Mouse (Mus musculus): ENCODE results near the gene Zfp335. TPM values are rescaled to one million over a fixed set of nuclear protein-coding genes. Genes with fewer than 3 reads are reported as not detected.
A peak's percentile ranks its signal among the peaks of the same experiment; 100 is the strongest.

Gene Zfp335
- polyA plus RNA-seq, 1 experiment from 2014 or later: 5.9 TPM

DNA sequence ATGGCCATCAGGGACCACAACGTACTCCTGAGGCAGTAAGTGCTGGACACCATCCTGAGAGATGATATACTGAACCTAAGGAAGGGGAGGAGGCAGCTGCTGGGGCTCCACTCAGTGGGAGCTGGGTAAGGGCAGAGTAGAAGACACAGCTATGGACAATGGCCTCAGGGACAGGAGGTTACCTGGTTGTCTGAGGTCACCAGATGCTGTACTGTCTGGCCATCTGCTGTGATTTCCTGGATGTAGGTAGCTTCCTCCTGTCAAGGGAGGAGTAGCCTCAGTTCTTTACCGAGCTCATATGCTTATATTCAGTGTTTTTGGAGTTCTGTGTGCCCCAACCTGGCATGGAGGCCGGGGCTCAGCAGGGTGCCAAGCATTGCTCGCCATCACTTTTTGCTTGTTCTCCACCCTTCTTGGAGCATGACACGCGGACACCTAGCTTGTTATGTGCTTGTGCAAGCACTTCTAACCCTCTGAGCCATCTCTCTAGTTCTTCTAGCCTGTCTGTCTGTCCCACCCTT is 18.8 kb downstream of the Zfp335 start:
- Histone ChIP-seq H3K27me3 (no peaks in the 10 kb centered on the region), H3K36me3 (replicated peaks) (peaks cover 99% of the 10 kb centered on the region), H3K9me3 (replicated peaks) (no peaks in the 10 kb centered on the region; the same call in 1 of the 2 replicates), H3K4me1 (replicated peaks) (no peaks in the 10 kb centered on the region), H3K9ac (no peak overlapping the region), H3K27ac (replicated peaks) (no peak overlapping the region), H3K4me3 (replicated peaks) (no peak overlapping the region), H3K4me2 (no peak overlapping the region)
- WGBS (ENCODE audit: insufficient replicate concordance): 91% methylated on average over 6 of the region's 6 CpGs
- no peak for ATAC-seq (ENCODE audit: insufficient read depth)

DNA sequence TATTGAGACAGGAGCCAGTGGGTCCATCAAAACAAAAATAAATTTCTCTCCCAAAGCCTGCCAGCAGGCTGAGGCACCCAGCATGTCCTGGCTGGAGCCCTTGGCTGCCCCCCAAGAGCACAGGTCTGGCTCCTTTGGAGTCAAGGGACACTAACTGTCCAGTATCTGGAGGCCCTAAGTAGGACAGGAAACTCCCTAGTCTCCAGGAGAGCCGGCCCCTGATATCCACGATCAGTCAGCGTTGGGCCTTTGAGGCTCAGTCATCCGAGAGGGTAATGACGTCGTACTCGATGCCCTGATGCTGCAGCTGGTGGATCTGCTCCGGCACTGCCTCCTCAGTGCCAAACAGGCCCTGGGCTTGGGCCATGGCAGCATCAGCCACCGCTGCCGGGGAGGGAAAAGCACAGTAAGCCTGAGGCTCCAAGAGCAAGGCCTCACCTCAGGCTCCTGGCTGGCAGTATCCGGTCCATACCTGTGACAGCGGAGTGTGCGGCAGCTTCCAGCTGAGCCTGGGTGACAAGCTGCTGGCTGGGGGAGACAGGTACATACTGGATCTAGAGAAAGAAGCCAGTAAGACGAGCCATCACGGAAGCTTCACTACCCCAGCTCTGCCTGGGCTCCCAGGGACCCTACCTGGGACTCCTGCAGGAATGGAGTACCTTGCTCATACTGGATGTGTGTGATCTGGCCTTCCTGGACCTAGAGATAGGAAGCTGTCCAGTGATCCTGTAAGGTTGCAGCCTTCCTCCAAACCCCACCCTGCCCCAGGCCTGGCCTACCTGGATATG is 19.5 kb downstream of the Zfp335 start:
- H3K4me2 ChIP-seq: no peak overlapping the region
- no peak overlapping the region for H3K27ac ChIP-seq (replicated peaks)
- no peaks in the 10 kb centered on the region for H3K27me3 ChIP-seq
- H3K4me3 ChIP-seq (replicated peaks): no peak overlapping the region
- no peak for ATAC-seq (ENCODE audit: insufficient read depth)
- no peaks in the 10 kb centered on the region for H3K4me1 ChIP-seq (replicated peaks)
- no peaks in the 10 kb centered on the region; the same call in 1 of the 2 replicates for H3K9me3 ChIP-seq (replicated peaks)
- peaks cover 99% of the 10 kb centered on the region for H3K36me3 ChIP-seq (replicated peaks)
- H3K9ac ChIP-seq: no peak overlapping the region
- WGBS (ENCODE audit: insufficient replicate concordance): 90% methylated on average over 15 of the region's 15 CpGs

DNA sequence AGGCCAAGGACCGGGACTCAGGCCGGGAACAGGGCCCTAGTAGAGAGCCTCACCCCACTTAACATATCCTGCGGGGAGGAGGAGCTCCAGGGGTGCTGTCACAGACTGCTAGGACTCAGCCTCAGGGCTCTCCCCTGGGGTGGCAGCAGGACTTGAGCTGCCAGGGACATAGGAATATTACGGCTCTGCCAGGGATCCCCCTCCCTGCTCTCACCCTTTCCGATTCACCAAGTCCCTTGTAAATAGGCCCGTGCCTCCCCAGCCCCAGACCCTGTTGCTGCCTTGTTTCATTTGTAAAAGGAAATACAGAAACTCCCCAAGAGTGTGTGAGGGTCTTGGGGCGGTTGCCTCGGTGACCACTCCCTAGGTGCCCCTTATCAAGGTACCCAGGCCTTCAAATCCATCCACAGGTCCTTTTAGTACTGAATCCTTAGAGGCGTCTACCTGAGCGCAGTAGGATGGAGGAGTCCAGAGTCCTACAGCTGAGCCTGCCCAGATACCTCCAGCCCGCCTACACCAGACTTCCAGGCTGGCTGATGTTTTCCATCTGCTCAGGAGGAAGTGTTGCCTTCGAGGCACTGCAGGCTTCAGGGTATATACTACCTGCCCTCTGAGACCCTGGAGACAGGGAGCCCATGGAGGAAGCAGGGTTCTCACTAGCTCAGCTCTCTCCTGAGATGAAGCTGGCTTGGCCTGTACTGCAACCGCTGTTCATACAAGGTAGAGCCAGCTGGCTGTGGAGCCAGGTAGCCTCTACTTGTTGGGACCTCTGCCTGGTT is 20.3 kb downstream of the Zfp335 start:
- WGBS (ENCODE audit: insufficient replicate concordance): 80% methylated on average over 13 of the region's 13 CpGs
- Histone ChIP-seq H3K9me3 (replicated peaks) (no peaks in the 10 kb centered on the region; the same call in 1 of the 2 replicates), H3K4me1 (replicated peaks) (no peaks in the 10 kb centered on the region), H3K27me3 (no peaks in the 10 kb centered on the region), H3K9ac (no peak overlapping the region), H3K4me3 (replicated peaks) (no peak overlapping the region), H3K27ac (replicated peaks) (no peak overlapping the region), H3K4me2 (no peak overlapping the region), H3K36me3 (replicated peaks) (peaks cover 100% of the 10 kb centered on the region)
- no peak for ATAC-seq (ENCODE audit: insufficient read depth)

DNA sequence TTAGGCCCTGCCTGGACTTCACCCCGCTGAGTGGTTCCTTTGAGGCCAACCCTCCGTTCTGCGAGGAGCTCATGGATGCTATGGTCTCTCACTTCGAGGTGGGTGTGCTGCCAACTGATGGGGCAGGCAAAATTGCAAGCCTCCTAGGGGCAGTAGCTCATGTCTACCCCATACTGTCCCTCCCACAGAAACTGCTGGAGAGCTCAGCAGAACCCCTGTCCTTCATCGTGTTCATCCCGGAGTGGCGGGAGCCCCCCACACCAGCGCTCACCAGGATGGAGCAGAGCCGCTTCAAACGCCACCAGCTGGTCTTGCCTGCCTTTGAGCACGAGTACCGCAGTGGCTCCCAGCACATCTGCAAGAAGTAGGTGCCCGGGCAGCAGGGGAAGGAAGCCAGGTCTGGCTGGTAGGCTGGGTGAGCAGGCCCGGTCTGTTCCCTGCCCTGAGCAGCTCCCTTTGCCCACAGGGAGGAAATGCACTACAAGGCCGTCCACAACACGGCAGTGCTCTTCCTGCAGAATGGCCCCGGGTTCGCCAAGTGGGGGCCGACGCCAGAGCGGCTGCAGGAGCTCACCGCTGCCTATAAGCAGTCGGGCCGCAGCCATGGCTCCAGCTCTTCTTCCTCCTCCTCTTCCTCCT is 21.0 kb downstream of the Zfp335 start:
- Histone ChIP-seq H3K36me3 (replicated peaks) (peaks cover 100% of the 10 kb centered on the region), H3K27ac (replicated peaks) (no peak overlapping the region), H3K4me3 (replicated peaks) (no peak overlapping the region), H3K9me3 (replicated peaks) (no peaks in the 10 kb centered on the region; the same call in 1 of the 2 replicates), H3K4me1 (replicated peaks) (no peaks in the 10 kb centered on the region), H3K4me2 (no peak overlapping the region), H3K9ac (no peak overlapping the region), H3K27me3 (no peaks in the 10 kb centered on the region)
- no peak for ATAC-seq (ENCODE audit: insufficient read depth)
- WGBS (ENCODE audit: insufficient replicate concordance): 85% methylated on average over 24 of the region's 24 CpGs

DNA sequence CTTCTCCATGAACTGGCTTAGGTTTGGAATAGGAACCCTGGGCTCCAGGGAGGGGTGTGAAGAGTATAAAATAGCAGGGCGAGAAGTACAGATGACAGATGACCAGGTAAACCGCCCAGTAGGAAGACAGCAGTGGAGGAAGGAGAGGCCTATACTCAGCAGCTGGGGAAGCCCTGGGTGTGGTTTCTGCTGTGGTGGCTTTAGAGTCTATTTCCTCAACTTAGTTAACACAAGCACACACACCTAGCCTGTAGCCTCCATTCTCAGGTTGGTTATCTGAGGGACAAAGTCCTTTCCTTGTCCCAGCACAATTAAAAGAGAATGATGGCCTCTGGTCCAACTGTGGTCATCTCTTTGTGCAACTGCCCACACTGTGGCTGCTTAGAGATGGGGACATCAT is 21.6 kb downstream of the Zfp335 start:
- WGBS (ENCODE audit: insufficient replicate concordance): 84% methylated on average over 2 of the region's 2 CpGs
- Histone ChIP-seq H3K4me1 (replicated peaks) (no peaks in the 10 kb centered on the region), H3K9me3 (replicated peaks) (no peaks in the 10 kb centered on the region), H3K4me2 (no peak overlapping the region), H3K27me3 (no peaks in the 10 kb centered on the region), H3K9ac (no peak overlapping the region), H3K36me3 (replicated peaks) (peaks cover 100% of the 10 kb centered on the region), H3K27ac (replicated peaks) (no peak overlapping the region), H3K4me3 (replicated peaks) (no peak overlapping the region)
- ATAC-seq (ENCODE audit: insufficient read depth): no peak

DNA sequence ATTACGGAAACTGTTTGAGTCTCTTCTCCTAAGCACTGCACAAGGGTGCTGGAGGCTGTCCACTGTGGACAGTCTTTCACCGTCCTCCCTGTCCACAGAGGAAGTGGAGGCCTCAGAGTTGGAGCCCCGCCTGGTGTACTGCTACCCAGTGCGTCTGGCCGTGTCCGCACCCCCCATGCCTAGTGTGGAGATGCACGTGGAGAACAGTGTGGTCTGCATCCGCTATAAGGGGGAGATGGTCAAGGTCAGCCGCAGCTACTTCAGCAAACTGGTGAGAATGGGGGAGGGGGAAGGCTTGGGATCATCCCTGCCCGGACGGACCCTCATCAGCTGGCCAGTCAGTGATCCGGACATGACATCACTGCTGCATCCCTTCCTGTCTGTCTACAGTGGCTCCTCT is 22.6 kb downstream of the Zfp335 start:
- peak; percentile 4; the same call in 1 of the 2 replicates for ATAC-seq (ENCODE audit: insufficient read depth)
- peaks cover 98% of the 10 kb centered on the region for H3K36me3 ChIP-seq (replicated peaks)

DNA sequence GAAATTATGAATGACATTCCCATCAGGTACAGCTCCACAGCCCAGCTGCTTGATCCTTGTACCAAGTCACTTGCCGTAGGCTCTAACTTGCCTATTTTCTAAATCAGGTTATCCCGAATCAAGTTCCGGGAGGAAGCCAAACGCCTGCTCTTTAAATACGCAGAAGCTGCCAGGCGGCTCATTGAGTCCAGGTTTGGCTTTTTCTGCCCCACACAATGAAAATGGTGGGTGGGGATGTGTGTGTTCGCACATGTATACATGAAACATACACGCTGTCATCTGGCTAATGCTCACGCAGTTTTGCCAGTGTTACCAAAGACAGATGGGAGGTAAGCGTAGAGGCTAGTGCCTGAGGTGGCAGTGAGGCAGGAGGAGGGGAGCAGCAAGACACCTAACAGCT is 24.9 kb downstream of the Zfp335 start:
- WGBS (ENCODE audit: insufficient replicate concordance): 89% methylated on average over 10 of the region's 10 CpGs
- Histone ChIP-seq H3K4me3 (replicated peaks) (no peak overlapping the region), H3K36me3 (replicated peaks) (peaks cover 91% of the 10 kb centered on the region), H3K4me1 (replicated peaks) (no peaks in the 10 kb centered on the region; the same call in 1 of the 2 replicates), H3K9me3 (replicated peaks) (no peaks in the 10 kb centered on the region), H3K27ac (replicated peaks) (no peak overlapping the region), H3K27me3 (no peaks in the 10 kb centered on the region), H3K4me2 (no peak overlapping the region), H3K9ac (no peak overlapping the region)
- no peak for ATAC-seq (ENCODE audit: insufficient read depth)

More for the DNA sequence above, 22.6 kb downstream of the Zfp335 start:
- Histone ChIP-seq H3K4me1 (replicated peaks) (no peaks in the 10 kb centered on the region), H3K27me3 (no peaks in the 10 kb centered on the region), H3K4me2 (no peak overlapping the region), H3K4me3 (replicated peaks) (no peak overlapping the region), H3K9me3 (replicated peaks) (no peaks in the 10 kb centered on the region), H3K27ac (replicated peaks) (no peak overlapping the region), H3K9ac (no peak overlapping the region)
- WGBS (ENCODE audit: insufficient replicate concordance): 77% methylated on average over 12 of the region's 12 CpGs

DNA sequence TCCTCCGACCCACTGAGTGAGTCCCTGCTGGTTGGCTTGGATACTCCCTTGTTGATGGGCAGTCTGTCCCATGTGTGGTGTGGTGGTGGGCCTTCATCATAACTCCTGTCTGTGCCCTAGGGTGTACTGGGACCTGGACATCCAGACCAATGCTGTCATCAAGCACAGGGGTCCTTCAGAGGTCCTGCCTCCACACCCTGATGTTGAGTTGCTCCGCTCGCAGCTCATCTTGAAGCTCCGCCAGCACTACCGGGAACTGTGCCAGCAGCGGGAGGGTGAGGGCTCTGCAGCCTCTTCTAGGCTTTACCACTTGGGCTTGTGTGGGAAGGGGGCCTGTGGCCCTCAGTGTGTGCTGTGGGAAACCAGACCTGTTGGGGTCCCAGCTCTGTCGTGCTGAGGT is 25.8 kb downstream of the Zfp335 start:
- Histone ChIP-seq H3K4me1 (replicated peaks) (peaks cover 8% of the 10 kb centered on the region), H3K36me3 (replicated peaks) (peaks cover 82% of the 10 kb centered on the region), H3K27me3 (no peaks in the 10 kb centered on the region), H3K4me3 (replicated peaks) (no peak overlapping the region), H3K4me2 (no peak overlapping the region), H3K27ac (replicated peaks) (no peak overlapping the region), H3K9ac (no peak overlapping the region), H3K9me3 (replicated peaks) (no peaks in the 10 kb centered on the region)
- WGBS (ENCODE audit: insufficient replicate concordance): 85% methylated on average over 7 of the region's 7 CpGs
- no peak for ATAC-seq (ENCODE audit: insufficient read depth)

DNA sequence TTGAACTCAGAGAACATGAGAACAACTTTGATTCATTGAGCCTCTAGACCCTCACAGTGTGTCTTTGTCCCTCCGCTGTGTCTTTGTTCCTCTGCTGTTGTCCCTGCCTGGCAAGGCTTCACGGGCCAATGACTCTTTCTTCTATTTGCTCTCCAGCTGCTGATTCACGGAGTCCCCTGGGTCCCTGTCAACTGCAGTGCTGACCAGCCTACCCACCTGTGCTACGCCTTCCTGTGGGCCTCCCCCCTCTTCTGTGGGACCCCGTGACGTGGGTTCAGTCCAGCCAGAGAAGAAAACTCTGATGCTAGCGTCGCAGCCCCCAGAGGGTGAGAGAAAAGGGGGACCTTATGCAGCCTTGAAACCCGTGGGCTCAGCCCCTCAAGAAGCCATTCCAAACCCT is 28.9 kb downstream of the Zfp335 start:
- peaks cover 51% of the 10 kb centered on the region for H3K36me3 ChIP-seq (replicated peaks)
- no peak overlapping the region for H3K9ac ChIP-seq
- no peaks in the 10 kb centered on the region for H3K27me3 ChIP-seq
- no peak overlapping the region for H3K4me3 ChIP-seq (replicated peaks)
- no peaks in the 10 kb centered on the region for H3K9me3 ChIP-seq (replicated peaks)
- H3K27ac ChIP-seq (replicated peaks): no peak overlapping the region
- H3K4me1 ChIP-seq (replicated peaks): peaks cover 25% of the 10 kb centered on the region
- WGBS (ENCODE audit: insufficient replicate concordance): 84% methylated on average over 9 of the region's 9 CpGs
- no peak for ATAC-seq (ENCODE audit: insufficient read depth)
- H3K4me2 ChIP-seq: no peak overlapping the region

DNA sequence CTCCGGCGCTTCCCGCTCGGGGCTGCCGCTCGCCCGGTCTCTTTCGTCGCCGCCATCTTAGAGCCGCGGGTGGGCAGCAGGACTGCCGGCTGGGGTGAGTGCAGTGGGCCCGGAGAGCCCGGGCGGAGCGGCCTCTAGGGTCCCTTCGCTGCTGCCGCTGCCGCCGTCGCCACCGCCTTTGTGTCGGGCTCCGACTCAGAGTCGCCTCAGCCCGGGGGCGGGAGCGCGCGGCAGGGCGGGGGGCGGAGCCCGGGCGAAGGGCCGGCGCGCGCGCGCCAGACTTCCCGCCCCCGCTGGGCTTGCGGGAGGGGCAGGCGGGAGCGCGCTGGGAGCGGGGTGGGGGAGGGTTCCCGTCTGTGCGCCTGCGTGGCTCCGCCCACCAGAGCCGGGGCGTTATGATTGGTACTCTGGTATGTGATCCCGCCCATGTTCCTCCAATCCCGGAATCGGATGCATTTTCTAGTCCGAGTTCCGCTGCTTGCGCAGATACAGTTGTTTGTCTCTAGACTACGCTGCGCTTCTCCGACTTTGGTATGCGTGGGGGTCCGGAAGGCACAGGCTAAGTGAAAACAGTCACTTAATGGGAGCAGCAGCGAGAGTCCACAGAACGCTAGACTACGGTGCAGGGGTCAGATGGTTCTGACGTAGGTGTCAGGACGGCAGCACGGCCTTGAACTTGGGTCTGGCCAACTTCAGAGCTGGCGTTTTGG is 31.8 kb downstream of the Zfp335 start:
- peak overlapping the region; percentile 100 for H3K9ac ChIP-seq
- WGBS (ENCODE audit: insufficient replicate concordance): under 1% methylated on average over 71 of the region's 72 CpGs
- ATAC-seq (ENCODE audit: insufficient read depth): peak; percentile 84

More for the DNA sequence above, 31.8 kb downstream of the Zfp335 start:
- Histone ChIP-seq H3K36me3 (replicated peaks) (peaks cover 22% of the 10 kb centered on the region), H3K27ac (replicated peaks) (peak overlapping the region; percentile 95), H3K4me3 (replicated peaks) (peak overlapping the region; percentile 99), H3K9me3 (replicated peaks) (no peaks in the 10 kb centered on the region), H3K4me2 (peak overlapping the region; percentile 88), H3K4me1 (replicated peaks) (peaks cover 33% of the 10 kb centered on the region), H3K27me3 (no peaks in the 10 kb centered on the region)
